Mouse (Mus musculus) liver, embryonic 13.5 days (tissue): ENCODE measurements around the gene Cachd1. TPM values are rescaled to one million over a fixed set of nuclear protein-coding genes. Genes with fewer than 3 reads are reported as not detected.

Source experiments
- ATAC-seq: fragments of 200-750 bp; cut with Nextera tagmentation; 2 replicates; pipeline ENCODE4 v1.8.0; 2017; ENCODE audit warnings: low read depth, mild to moderate bottlenecking, moderate number of reproducible peaks, moderate library complexity
- DNase-seq: peaks from one replicate; pipeline ENCODE4 v3.0.0; 2022
- H3K27ac ChIP-seq: fragments of 300-500 bp; sonication (generic); 2 replicates; pipeline ENCODE4 v1.5.1; 2015; ENCODE audit warnings: moderate library complexity, mild to moderate bottlenecking, inconsistent platforms
- H3K27me3 ChIP-seq: fragments of 300-500 bp; sonication (generic); 2 replicates; pipeline ENCODE4 v1.6.1; 2015; ENCODE audit warnings: mild to moderate bottlenecking, inconsistent platforms
- H3K36me3 ChIP-seq: fragments of 300-500 bp; sonication (generic); 2 replicates; pipeline ENCODE4 v1.6.1; 2015; ENCODE audit warnings: mild to moderate bottlenecking, inconsistent platforms
- H3K4me1 ChIP-seq: fragments of 300-500 bp; sonication (generic); replicated peaks from 2 replicates; pipeline ENCODE4 v1.6.1; 2015; ENCODE audit warnings: inconsistent platforms
- H3K4me2 ChIP-seq: fragments of 300-500 bp; sonication (generic); 2 replicates; pipeline ENCODE4 v1.6.1; 2015; ENCODE audit warnings: inconsistent platforms, mild to moderate bottlenecking, moderate library complexity
- H3K4me3 ChIP-seq: fragments of 300-500 bp; sonication (generic); replicated peaks from 2 replicates; pipeline ENCODE4 v1.5.1; 2015; ENCODE audit warnings: mild to moderate bottlenecking, inconsistent platforms
- H3K9ac ChIP-seq: fragments of 300-500 bp; sonication (generic); 2 replicates; pipeline ENCODE4 v1.6.1; 2015; ENCODE audit warnings: mild to moderate bottlenecking, inconsistent platforms
- H3K9me3 ChIP-seq: fragments of 300-500 bp; sonication (generic); replicated peaks from 2 replicates; pipeline ENCODE4 v1.6.1; 2016; ENCODE audit warnings: inconsistent platforms
- WGBS: fragments of 180-500 bp; shearing (Covaris S2); methylation state at CpG from one replicate; pipeline ENCODE4 v1.1.7; 2015; ENCODE audit not compliant: insufficient replicate concordance; 5-methylcytosine and 5-hydroxymethylcytosine counted together
- polyA plus RNA-seq: library from polyadenylated mRNA; unstranded; fragments of >200 nt; fragmentation: Nextera tagmentation; extraction: Ambion mirVana; gene quantifications from 2 replicates; pipeline ENCODE4 v1.2.1, GENCODE M21; 2015

Cachd1 gene
- polyA plus RNA-seq, 1 experiment from 2014 or later, result 6.5 TPM

- H3K4me2 ChIP-seq, result no peak overlapping the region
These were observed 134.3 kb downstream of the Cachd1 start for GRCm38 (mm10) chr4:100910605-100911330.

GRCm38 (mm10) chr4:100911658-100912057 is 135.2 kb downstream of the Cachd1 start:
- H3K36me3 ChIP-seq, result no peaks in the 10 kb centered on the region
- no peak for ATAC-seq
- H3K27ac ChIP-seq, result no peak overlapping the region
- H3K9me3 ChIP-seq, result no peaks in the 10 kb centered on the region
- 0 out of 2 replicates have a peak, but pooled peaks cover 2% of the 10 kb centered on the region for H3K27me3 ChIP-seq
- no peak overlapping the region for H3K4me2 ChIP-seq
- H3K4me3 ChIP-seq, result no peak overlapping the region
- no peak for DNase-seq
- 33% methylated on average over 3 of the region's 3 CpGs for WGBS
- no peaks in the 10 kb centered on the region for H3K4me1 ChIP-seq
- H3K9ac ChIP-seq, result no peak overlapping the region

More at GRCm38 (mm10) chr4:100910605-100911330, 134.3 kb downstream of the Cachd1 start:
- ATAC-seq, result no peak
- Histone ChIP-seq H3K27me3 (0 out of 2 replicates have a peak, but pooled peaks cover 2% of the 10 kb centered on the region), H3K4me3 (no peak overlapping the region), H3K27ac (no peak overlapping the region), H3K9me3 (no peaks in the 10 kb centered on the region), H3K4me1 (no peaks in the 10 kb centered on the region), H3K9ac (no peak overlapping the region), H3K36me3 (no peaks in the 10 kb centered on the region)
- 43% methylated on average over 11 of the region's 11 CpGs for WGBS
- DNase-seq, result no peak

- H3K27ac ChIP-seq, result no peak overlapping the region
- no peaks in the 10 kb centered on the region for H3K9me3 ChIP-seq
- 61% methylated on average over 4 of the region's 4 CpGs for WGBS
- no peaks in the 10 kb centered on the region for H3K4me1 ChIP-seq
- no peak overlapping the region for H3K4me3 ChIP-seq
- ATAC-seq, result no peak
- H3K9ac ChIP-seq, result no peak overlapping the region
- no peaks in the 10 kb centered on the region for H3K36me3 ChIP-seq
- H3K27me3 ChIP-seq, result 0 out of 2 replicates have a peak, but pooled peaks cover 2% of the 10 kb centered on the region
- DNase-seq, result no peak
- H3K4me2 ChIP-seq, result no peak overlapping the region
These were observed 137.2 kb downstream of the Cachd1 start for GRCm38 (mm10) chr4:100913666-100914065.

GRCm38 (mm10) chr4:100914532-100914931 is 138.1 kb downstream of the Cachd1 start:
- Histone ChIP-seq H3K4me2 (no peak overlapping the region), H3K27ac (no peak overlapping the region), H3K9me3 (no peaks in the 10 kb centered on the region), H3K9ac (no peak overlapping the region), H3K4me1 (no peaks in the 10 kb centered on the region), H3K4me3 (no peak overlapping the region), H3K27me3 (0 out of 2 replicates have a peak, but pooled peaks cover 2% of the 10 kb centered on the region), H3K36me3 (no peaks in the 10 kb centered on the region)
- ATAC-seq, result no peak
- no peak for DNase-seq
- WGBS, result 19% methylated on average over 3 of the region's 3 CpGs

GRCm38 (mm10) chr4:100915093-100915492 is 138.6 kb downstream of the Cachd1 start:
- Histone ChIP-seq H3K36me3 (no peaks in the 10 kb centered on the region), H3K27ac (no peak overlapping the region)
- ATAC-seq, result no peak

GRCm38 (mm10) chr4:100917511-100917910 is 141.0 kb downstream of the Cachd1 start:
- Histone ChIP-seq H3K9me3 (no peaks in the 10 kb centered on the region), H3K27ac (no peak overlapping the region), H3K9ac (no peak overlapping the region), H3K4me3 (no peak overlapping the region), H3K4me2 (no peak overlapping the region), H3K27me3 (no peaks in the 10 kb centered on the region), H3K4me1 (no peaks in the 10 kb centered on the region), H3K36me3 (no peaks in the 10 kb centered on the region)
- DNase-seq, result no peak
- whole genome bisulfite sequencing, result 57% methylated on average over 1 of the region's 1 CpGs
- no peak for ATAC-seq

More at GRCm38 (mm10) chr4:100915093-100915492, 138.6 kb downstream of the Cachd1 start:
- WGBS, result 53% methylated on average over 2 of the region's 2 CpGs
- Histone ChIP-seq H3K4me2 (no peak overlapping the region), H3K9ac (no peak overlapping the region), H3K27me3 (no peaks in the 10 kb centered on the region), H3K4me3 (no peak overlapping the region), H3K4me1 (no peaks in the 10 kb centered on the region), H3K9me3 (no peaks in the 10 kb centered on the region)
- no peak for DNase-seq

- 84% methylated on average over 1 of the region's 1 CpGs for WGBS
- DNase-seq (no peak), ATAC-seq (no peak)
These were observed 143.9 kb downstream of the Cachd1 start for GRCm38 (mm10) chr4:100920413-100920812.

GRCm38 (mm10) chr4:100922816-100923554 is 146.5 kb downstream of the Cachd1 start:
- no peaks in the 10 kb centered on the region for H3K9me3 ChIP-seq
- no peak overlapping the region for H3K4me3 ChIP-seq
- H3K4me1 ChIP-seq, result no peaks in the 10 kb centered on the region
- no peak overlapping the region for H3K4me2 ChIP-seq
- 60% methylated on average over 11 of the region's 11 CpGs for WGBS
- ATAC-seq (no peak), DNase-seq (no peak)
- no peaks in the 10 kb centered on the region for H3K27me3 ChIP-seq
- H3K27ac ChIP-seq, result no peak overlapping the region
- H3K36me3 ChIP-seq, result no peaks in the 10 kb centered on the region
- no peak overlapping the region for H3K9ac ChIP-seq

More at GRCm38 (mm10) chr4:100920413-100920812, 143.9 kb downstream of the Cachd1 start:
- Histone ChIP-seq H3K9ac (no peak overlapping the region), H3K4me3 (no peak overlapping the region), H3K27me3 (no peaks in the 10 kb centered on the region), H3K4me1 (no peaks in the 10 kb centered on the region), H3K4me2 (no peak overlapping the region), H3K36me3 (no peaks in the 10 kb centered on the region), H3K9me3 (no peaks in the 10 kb centered on the region), H3K27ac (no peak overlapping the region)

- DNase-seq (no peak), ATAC-seq (no peak)
- Histone ChIP-seq H3K27ac (no peak overlapping the region), H3K4me2 (no peak overlapping the region), H3K9ac (no peak overlapping the region), H3K9me3 (no peaks in the 10 kb centered on the region), H3K36me3 (no peaks in the 10 kb centered on the region), H3K4me3 (no peak overlapping the region), H3K4me1 (no peaks in the 10 kb centered on the region), H3K27me3 (no peaks in the 10 kb centered on the region)
- 58% methylated on average over 6 of the region's 6 CpGs for WGBS
These were observed 147.1 kb downstream of the Cachd1 start for GRCm38 (mm10) chr4:100923598-100923997.

- H3K9ac ChIP-seq, result no peak overlapping the region
- no peaks in the 10 kb centered on the region for H3K27me3 ChIP-seq
- H3K4me3 ChIP-seq, result no peak overlapping the region
- DNase-seq, result no peak
- no peaks in the 10 kb centered on the region for H3K36me3 ChIP-seq
- 67% methylated on average over 4 of the region's 4 CpGs for WGBS
- H3K9me3 ChIP-seq, result no peaks in the 10 kb centered on the region
- no peak overlapping the region for H3K27ac ChIP-seq
- H3K4me2 ChIP-seq, result no peak overlapping the region
- H3K4me1 ChIP-seq, result no peaks in the 10 kb centered on the region
- no peak for ATAC-seq
These were observed 147.8 kb downstream of the Cachd1 start for GRCm38 (mm10) chr4:100924276-100924675.

GRCm38 (mm10) chr4:100925153-100925552 is 148.7 kb downstream of the Cachd1 start:
- no peaks in the 10 kb centered on the region for H3K4me1 ChIP-seq
- H3K27me3 ChIP-seq, result no peaks in the 10 kb centered on the region
- WGBS, result 81% methylated on average over 1 of the region's 1 CpGs
- no peak overlapping the region for H3K4me2 ChIP-seq
- no peak overlapping the region for H3K9ac ChIP-seq
- no peaks in the 10 kb centered on the region for H3K9me3 ChIP-seq
- no peak overlapping the region for H3K27ac ChIP-seq
- H3K36me3 ChIP-seq, result no peaks in the 10 kb centered on the region
- DNase-seq, result no peak
- H3K4me3 ChIP-seq, result no peak overlapping the region
- ATAC-seq, result no peak
